Mouse (Mus musculus): ENCODE results near the gene Acadm.

Acadm gene

DNA sequence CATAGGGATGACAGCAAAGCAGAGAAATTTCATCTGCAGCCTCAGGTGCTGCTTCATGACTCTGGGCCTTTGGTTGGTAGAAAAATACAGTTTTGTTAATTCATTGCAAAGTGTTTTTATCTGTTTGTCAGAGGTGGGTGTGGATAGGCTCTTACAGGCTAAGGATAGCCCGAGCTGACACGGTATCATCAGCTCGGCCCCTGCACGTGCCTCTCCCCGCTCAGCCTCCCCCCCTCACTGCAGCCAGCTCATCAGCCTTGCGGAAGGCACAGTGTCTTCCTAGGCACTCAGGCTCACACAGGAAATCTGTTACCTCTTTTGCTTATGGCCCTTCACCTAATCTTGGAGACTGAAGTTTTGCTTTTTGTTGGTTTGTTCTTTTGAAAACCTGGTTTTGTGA is 56.3 kb downstream of the Acadm start:
- CTCF ChIA-PET = no interaction called here

GRCm38 (mm10) chr3:153886296-153886695 is 58.1 kb downstream of the Acadm start:
- ChIA-PET POLR2A (interaction anchor here in 2 of 4 experiments (0.7 to 2.5 kb wide), 4 partner anchors 23 to 41 kb away, joined by 3 to 10 read pairs (median 4); partner anchors contain the start of gene Rabggtb (in 1 of the 2)), CTCF (interaction anchor here in 2 of 4 experiments (0.7 to 1.0 kb wide), 2 partner anchors 55 to 169 kb away, joined by 3 read pairs; no protein-coding TSS in a partner anchor)

More for the DNA sequence above, 56.3 kb downstream of the Acadm start:
- POLR2A ChIA-PET = no interaction called here

Measured in embryonic stem cell, embryonic (primary cell).